Mouse (Mus musculus): Measurements from ENCODE around the gene Klf16.
"Not testable (repeated sequence)": the region's sequence is repeated elsewhere in the genome, so short reads cannot be mapped to it uniquely, and the experiment has no call there.

Klf16 gene

DNA sequence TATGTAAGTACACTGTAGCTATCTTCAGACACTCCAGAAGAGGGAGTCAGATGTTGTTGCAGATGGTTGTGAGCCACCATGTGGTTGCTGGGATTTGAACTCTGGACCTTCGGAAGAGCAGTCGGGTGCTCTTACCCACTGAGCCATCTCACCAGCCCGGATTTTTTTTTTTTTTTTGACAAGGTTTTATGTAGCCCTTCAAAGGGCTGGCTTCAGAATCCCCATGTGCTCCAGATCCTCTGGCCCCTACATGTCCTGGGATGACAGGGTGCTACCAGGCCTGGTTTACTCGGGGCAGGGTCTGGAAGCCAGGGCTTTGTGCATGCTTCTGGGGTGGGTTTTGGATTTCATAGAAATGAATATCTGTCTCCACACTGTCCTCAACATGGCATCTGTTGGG lies 28.6 kb upstream of the Klf16 start, which contains the start of gene Gm49322:
Gene Gm49322, plus strand, starts transcription at position 301 of the 400 bp plus-strand sequence.
- DNase-seq (ENCODE audit: low spot score), result not testable (repeated sequence)

GRCm38 (mm10) chr10:80604988-80605387 lies 27.9 kb upstream of the Klf16 start:
- DNase-seq (ENCODE audit: low spot score), result no peak

GRCm38 (mm10) chr10:80604001-80604509 lies 26.9 kb upstream of the Klf16 start:
- no peak for DNase-seq (ENCODE audit: low spot score)

GRCm38 (mm10) chr10:80603364-80603763 lies 26.2 kb upstream of the Klf16 start:
- no peak for DNase-seq (ENCODE audit: low spot score)

- DNase-seq (ENCODE audit: low spot score), result peak; percentile 96
These were observed 25.7 kb upstream of the Klf16 start, which contains the start of the genes Scamp4 and Adat3 for GRCm38 (mm10) chr10:80602698-80603325. Gene Scamp4 (plus strand): TSS chr10:80602872. Gene Adat3 (plus strand): TSS chr10:80602880.

DNA sequence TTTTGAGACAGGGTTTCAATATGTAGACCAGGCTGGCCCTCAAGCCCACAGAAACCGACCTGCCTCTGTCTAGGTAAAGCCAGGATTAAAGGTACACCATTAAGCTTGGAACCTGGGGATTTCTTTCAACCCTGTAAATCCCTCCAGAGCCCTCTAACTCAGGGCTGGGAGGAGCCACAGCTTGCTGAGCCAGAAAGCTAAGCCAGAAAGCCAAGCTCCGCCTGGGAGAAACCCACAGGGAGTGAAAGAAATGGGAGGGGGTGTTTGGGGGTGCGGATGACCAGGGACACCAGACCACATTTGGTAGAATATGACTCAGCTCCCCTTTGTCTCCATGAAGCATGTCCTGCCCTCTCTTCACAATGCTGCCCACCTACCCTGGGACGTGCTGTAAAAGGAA lies 19.2 kb upstream of the Klf16 start:
- no peak for DNase-seq (ENCODE audit: low spot score)

DNA sequence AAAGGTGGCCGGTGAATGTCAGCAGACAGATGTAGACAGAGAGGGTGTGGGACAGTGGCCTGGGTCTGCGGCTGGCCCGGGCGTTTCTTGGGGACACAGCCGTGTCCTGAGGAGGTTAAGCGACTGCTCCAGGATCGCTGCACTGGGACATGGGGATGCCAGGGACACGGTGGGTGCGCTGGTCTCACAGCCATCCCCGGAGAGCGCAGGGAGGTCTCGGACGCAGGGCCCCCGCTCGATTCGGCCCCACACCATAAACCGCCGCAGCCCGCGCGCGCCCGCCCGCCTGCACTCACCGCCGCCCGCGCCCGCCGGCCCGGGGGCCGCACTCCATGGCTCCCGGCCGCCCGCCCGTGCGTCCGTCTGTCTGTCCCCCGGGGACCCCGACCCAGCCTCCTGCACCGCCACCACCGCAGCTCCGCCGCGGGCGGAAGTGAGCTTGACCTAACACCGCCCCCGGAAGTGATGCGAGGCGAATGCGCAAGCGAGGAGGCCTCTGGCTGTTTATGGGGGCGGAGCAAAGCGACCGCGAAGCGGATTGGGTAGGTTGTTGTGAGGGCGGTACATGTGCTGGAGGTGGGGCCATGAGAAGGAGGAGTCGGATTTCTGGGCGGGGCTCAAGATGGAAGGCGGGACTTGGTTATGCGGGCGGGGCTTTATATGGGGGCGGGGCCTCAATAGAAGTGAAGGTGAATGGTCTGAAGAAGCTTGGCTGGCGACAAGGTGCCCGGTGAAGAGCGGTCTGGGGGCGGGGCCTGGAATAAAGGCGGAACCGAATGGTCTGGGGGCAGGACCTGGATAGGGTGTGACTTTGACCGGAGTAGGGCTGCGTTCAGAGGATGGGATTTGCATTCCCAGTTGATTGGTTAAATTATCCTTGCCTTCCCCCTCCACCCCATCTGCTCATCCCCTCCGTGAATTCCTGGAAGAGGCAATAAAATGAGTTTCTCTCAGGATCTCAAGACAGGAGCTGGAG lies 13.0 kb upstream of the Klf16 start, which contains the start of gene Abhd17a:
Gene Abhd17a, minus strand, starts transcription at position 463 of the 976 bp plus-strand sequence.
- DNase-seq (ENCODE audit: low spot score), result peak; percentile 97

DNA sequence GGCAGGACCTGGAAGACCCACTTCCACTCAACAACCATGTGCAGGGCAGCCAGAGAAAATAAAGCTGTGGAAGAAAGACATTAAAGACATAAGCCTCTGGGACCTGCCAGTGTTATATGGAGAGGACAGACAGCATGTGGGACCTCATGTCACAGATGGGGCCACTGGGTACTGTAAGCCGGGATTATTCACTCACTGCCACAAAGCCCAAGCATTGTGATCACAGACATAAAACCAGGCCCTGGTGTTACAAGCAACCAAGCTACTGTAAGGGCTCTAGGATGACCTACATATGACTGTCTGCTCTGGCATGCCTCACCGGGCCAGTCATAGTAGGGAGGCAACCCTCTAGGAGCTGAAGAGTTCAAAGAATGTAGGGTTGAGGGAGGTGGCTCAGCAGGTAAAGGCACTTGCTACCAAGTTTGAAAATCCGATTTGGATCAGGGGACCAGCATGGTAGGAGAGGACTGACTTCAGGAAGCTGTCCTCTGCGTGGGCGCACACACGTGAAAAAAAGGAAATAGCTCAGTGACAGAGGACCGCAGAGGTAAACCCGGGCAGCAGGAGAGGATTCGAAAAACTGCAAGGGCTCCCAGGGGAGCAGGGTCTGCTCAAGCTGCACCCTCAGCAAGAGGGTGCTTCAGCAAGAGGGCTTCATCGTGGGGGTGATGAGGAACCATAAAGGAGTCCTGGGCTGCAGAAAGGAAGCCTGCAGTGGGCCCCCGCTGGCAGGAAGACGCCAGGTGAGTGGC lies 12.2 kb upstream of the Klf16 start:
- no peak for DNase-seq (ENCODE audit: low spot score)

DNA sequence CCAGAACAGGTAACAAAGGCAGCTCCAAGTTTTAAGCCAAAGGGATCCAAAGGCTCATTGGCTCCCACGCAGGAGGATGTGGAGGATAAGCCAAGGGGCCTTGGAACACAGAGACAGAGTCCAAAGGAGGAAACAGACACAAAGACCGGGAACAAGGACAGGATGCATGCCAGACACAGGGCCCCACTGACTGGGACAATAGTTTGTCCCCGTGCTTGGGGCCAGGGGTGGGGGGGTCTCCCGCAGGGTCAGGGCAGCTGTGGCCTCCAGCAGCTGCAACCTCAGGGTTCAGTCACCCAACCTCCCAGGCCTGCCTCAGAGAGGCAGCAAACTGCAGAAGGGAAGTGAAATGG lies 10.2 kb upstream of the Klf16 start:
- DNase-seq (ENCODE audit: low spot score), result no peak

DNA sequence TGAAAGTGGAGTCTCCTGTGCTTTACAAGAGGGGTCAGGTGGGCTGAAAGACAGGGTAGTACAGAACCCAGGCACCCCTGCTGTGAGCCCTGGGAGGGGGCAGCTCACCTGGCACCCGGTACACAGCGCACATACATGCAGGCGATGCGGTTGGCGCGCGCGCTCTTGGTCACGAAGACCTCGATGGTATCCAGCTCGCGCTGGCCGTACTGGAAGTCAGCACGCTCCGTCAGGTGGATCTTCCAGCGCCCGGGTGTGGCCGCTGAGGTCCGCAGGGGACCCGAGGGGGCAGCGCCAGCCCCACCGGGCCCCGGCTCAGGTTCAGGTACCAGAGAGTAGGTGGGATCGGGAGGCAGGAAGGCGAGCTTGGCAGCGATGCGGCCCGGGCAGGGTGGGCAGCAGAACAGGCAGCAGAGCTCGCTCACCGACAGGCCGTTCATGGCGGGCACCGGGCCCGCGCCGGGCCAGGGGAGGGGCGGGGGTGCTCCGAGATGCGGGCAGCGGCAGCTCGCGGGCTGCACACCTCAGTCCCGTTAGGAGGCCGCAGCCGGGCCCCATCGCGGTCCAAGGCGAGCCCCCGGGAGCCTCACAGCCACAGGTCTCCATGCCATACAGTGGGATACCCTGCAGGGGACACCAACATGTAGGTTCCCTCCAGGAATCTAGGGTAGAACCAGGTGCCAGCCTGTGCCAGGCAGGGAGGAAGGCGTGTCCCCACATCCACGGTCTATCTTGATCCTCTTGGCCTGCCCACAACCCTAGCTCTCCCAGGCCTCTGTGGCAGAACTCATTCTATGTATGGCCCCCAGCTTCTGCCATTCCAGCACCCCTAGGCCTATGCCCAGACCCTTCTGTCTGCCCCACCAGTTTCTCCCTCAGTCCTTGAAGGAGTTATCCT lies 9.5 kb upstream of the Klf16 start:
- DNase-seq (ENCODE audit: low spot score), result no peak

DNA sequence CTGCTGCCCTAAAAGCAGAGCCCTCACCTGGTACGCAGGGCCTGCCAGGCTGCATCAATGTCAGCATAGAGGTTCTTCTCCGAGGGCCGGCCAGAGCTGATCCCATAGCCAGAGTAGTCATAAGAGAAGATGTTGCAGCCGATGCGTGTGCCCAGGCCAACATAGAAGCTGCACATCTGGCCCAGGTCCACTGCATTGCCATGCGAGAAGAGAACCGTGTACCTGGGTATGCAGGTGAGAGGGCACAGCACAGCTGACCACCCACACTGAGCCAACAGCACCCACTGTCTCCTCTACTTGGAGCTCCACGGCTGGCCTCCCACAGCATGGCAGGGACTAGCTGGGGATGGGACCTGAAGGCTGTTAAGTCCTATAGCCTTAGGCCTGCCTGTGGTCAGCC lies 8.5 kb upstream of the Klf16 start:
- DNase-seq (ENCODE audit: low spot score), result no peak

DNA sequence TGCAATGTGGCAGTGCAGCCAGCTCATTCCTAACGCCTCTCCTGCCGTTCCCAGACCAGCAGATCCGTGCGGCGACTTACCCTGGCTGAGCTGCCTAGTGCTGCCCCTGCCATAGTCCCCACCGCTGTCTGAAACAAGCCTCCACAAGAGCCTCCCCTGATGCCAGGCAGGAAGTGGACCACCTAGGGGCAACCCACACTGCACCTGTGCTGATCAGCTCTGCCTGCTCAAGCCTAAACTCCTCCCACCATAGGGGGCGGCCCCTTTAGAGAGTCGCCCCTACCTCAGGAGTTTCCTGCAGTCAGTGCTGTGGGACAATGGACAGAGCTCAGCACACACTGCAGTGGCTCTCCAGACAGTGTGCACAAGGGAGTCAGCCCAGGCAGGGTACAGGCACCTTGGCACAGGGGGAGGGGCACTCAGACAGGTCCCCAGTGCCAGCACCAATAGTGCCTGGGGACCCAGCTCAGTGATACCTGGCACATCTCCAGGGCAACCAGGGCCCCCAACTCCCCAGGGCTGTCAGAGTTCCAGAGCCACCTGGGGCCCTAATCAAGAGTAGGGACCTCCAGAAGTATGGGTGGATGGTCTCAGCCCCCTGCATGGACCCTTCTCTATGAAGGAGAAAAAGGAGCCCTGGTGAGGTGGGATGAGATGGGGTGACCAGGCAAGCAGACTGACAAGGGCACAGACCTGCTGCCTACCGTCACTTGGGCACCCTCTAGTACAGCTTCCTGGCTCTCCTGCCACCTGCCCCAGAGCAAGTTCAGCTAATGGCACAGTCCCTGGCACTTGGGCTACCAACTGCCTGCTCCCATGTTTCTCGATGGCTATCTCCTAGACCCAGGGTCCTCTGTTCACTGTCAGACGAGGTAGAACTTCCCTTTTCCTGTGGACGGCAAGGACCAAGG lies 7.8 kb upstream of the Klf16 start:
- DNase-seq (ENCODE audit: low spot score), result no peak

- DNase-seq (ENCODE audit: low spot score), result no peak
These were observed 6.9 kb upstream of the Klf16 start for GRCm38 (mm10) chr10:80584045-80584488.

GRCm38 (mm10) chr10:80583047-80583446 lies 5.9 kb upstream of the Klf16 start:
- no peak for DNase-seq (ENCODE audit: low spot score)

GRCm38 (mm10) chr10:80578911-80579310 lies 1.8 kb upstream of the Klf16 start:
- peak; percentile 78 for DNase-seq (ENCODE audit: low spot score)

GRCm38 (mm10) chr10:80578131-80578750 lies 1.1 kb upstream of the Klf16 start:
- DNase-seq (ENCODE audit: low spot score), result peak; percentile 85

GRCm38 (mm10) chr10:80576351-80577194 lies 548 bp downstream of the Klf16 start:
- DNase-seq (ENCODE audit: low spot score), result peak; percentile 52

GRCm38 (mm10) chr10:80575925-80576324 lies 1.2 kb downstream of the Klf16 start:
- DNase-seq (ENCODE audit: low spot score), result no peak
